Mouse (Mus musculus) small intestine, adult 2 months (tissue): ENCODE data around the gene Mdfic.

ENCODE experiments used
- CTCF ChIP-seq: fragments of 200-500 bp; IDR thresholded peaks from 2 replicates; pipeline ENCODE4 v1.5.1; 2012; ENCODE audit warnings: low read depth, mild to moderate bottlenecking, control low read depth, inconsistent platforms, low read length, moderate library complexity, mixed read lengths; ENCODE audit not compliant: insufficient replicate concordance, insufficient read length; ENCODE audit errors: extremely low read depth
- POLR2A ChIP-seq: fragments of 200-500 bp; IDR thresholded peaks from 2 replicates; pipeline ENCODE4 v1.6.1; 2012; ENCODE audit warnings: low read depth, mild to moderate bottlenecking, control low read depth, inconsistent platforms, low read length, moderate library complexity

GRCm38 (mm10) chr6:15753208-15753607 lies 32.7 kb downstream of the Mdfic start:
- TF ChIP-seq POLR2A: no peak
- no peak for TF ChIP-seq CTCF
